Mouse (Mus musculus) heart, embryonic 16.5 days (tissue): ENCODE results near the gene Itgb7. TPM values are rescaled to one million over a fixed set of nuclear protein-coding genes. Genes with fewer than 3 reads are reported as not detected.
A peak's percentile ranks its signal among the peaks of the same experiment; 100 is the strongest.

Experiments
- ATAC-seq: fragments of 200-750 bp; cut with Nextera tagmentation; replicated peaks from 2 replicates; pipeline ENCODE4 v1.8.0; 2017; ENCODE audit warnings: moderate number of reproducible peaks; ENCODE audit not compliant: insufficient read depth, low FRiP score; ENCODE audit errors: extremely low read depth
- H3K27ac ChIP-seq: fragments of 300-500 bp; sonication (generic); 2 replicates; pipeline ENCODE4 v1.5.1; 2014; ENCODE audit warnings: mild to moderate bottlenecking, low read length, control low read depth, moderate library complexity
- H3K27me3 ChIP-seq: fragments of 300-500 bp; sonication (generic); 2 replicates; pipeline ENCODE4 v1.6.1; 2014; ENCODE audit warnings: low read length, mixed read lengths; ENCODE audit not compliant: control insufficient read depth, insufficient read depth
- H3K36me3 ChIP-seq: fragments of 300-500 bp; sonication (generic); 2 replicates; pipeline ENCODE4 v1.6.1; 2014; ENCODE audit not compliant: control insufficient read depth, insufficient read depth
- H3K4me1 ChIP-seq: fragments of 300-500 bp; sonication (generic); 2 replicates; pipeline ENCODE4 v1.6.1; 2014; ENCODE audit warnings: low read length, mixed read lengths; ENCODE audit not compliant: control insufficient read depth, insufficient read depth
- H3K4me2 ChIP-seq: fragments of 300-500 bp; sonication (generic); 2 replicates; pipeline ENCODE4 v1.6.1; 2014; ENCODE audit warnings: low read depth, mild to moderate bottlenecking, control low read depth, low read length
- H3K4me3 ChIP-seq: fragments of 300-500 bp; sonication (generic); 2 replicates; pipeline ENCODE4 v1.5.1; 2014; ENCODE audit warnings: mild to moderate bottlenecking, control low read depth, low read length
- H3K9ac ChIP-seq: fragments of 300-500 bp; sonication (generic); 2 replicates; pipeline ENCODE4 v1.6.1; 2014; ENCODE audit warnings: low read length, control low read depth
- H3K9me3 ChIP-seq: fragments of 300-500 bp; sonication (generic); replicated peaks from 2 replicates; pipeline ENCODE4 v1.6.1; 2016; ENCODE audit warnings: low read length; ENCODE audit not compliant: control insufficient read depth
- WGBS: fragments of 180-500 bp; shearing (Covaris S2); extraction: QIAGEN DNeasy Blood & Tissue Kit; methylation state at CpG from one replicate; pipeline ENCODE4 v1.1.7; 2014; 5-methylcytosine and 5-hydroxymethylcytosine counted together
- polyA plus RNA-seq: library from polyadenylated mRNA; unstranded; fragments of >200 nt; fragmentation: Nextera tagmentation; extraction: Ambion mirVana; gene quantifications from 2 replicates; pipeline ENCODE4 v1.2.1, GENCODE M21; 2015

Gene Itgb7
- polyA plus RNA-seq, 1 experiment from 2014 or later: 6.9 TPM

DNA sequence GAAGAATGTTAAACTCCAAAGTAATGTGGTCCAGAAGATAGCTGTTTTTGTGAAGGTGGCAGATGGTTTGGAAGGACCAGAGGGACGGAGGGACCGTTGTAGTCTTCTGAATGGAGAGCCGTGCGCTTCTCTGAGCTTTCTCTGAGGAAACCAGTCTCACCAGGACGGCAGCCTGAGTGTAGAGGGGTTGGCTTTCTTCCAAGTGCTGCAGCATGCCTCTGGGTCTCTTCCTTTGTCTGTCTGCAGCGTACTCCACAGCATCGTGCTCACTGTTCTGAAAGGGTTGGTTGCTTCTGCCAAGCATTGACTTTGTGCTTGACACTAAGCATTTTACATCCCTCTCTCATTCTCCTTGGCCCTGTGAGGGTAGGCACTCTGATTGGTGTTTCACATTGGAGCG is 26.0 kb downstream of the Itgb7 start:
- 33% methylated on average over 8 of the region's 8 CpGs for WGBS
- Histone ChIP-seq H3K4me3 (peak overlapping the region; percentile 78), H3K9me3 (no peaks in the 10 kb centered on the region), H3K27me3 (no peaks in the 10 kb centered on the region), H3K36me3 (peaks cover 41% of the 10 kb centered on the region), H3K4me2 (peak overlapping the region; percentile 77), H3K4me1 (peaks cover 30% of the 10 kb centered on the region), H3K9ac (peak overlapping the region; percentile 94; the same call in 1 of the 2 replicates), H3K27ac (no peak overlapping the region)
- no peak for ATAC-seq

DNA sequence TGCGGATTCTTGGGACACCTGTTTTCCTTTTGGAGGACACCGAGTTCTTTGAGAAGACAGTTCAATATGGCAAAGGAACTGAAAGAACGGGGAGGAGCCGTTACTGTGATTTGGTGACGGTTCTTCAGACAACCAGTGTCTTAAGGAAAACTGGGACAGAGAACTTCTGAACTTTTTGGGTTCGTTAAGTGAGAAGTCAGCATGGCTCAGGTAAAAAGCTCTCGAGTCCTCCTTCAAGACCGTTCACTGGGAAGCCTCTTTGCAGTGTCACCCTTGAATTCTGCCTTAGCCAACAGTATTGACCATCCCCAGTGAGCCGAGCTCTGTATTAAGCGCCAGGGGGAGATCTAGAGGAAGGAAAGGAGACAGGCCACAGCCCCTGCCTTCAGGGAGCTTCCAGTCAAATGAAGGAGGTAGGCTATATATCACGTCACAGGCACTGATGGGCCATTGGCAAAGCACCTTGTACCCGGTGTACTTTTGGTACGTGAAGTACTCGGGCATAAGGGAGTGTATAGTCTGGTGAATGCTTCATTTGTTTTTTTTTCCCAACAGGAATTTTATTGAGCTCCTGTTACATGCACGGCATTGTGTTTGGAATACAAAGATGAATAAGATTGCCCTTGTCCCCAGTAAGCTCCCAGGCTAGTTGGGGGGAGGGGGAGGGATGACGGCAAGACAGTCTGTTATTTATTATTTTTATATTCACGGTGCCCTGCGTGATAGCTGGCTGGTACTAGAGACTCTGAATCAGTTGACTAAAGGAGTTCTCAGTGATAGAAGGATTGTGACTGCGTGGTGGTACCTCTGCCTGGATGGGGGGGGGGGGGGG is 26.9 kb downstream of the Itgb7 start, which contains the start of gene Csad:
TSS of gene Csad (minus strand) at position 51 of the 832 bp plus-strand sequence.
- Histone ChIP-seq H3K27me3 (no peaks in the 10 kb centered on the region), H3K4me1 (peaks cover 30% of the 10 kb centered on the region), H3K4me3 (peak within 1 kb of the TSS; percentile 78), H3K9me3 (no peaks in the 10 kb centered on the region), H3K27ac (peak within 1 kb of the TSS; percentile 99), H3K36me3 (peaks cover 34% of the 10 kb centered on the region), H3K4me2 (peak within 1 kb of the TSS; percentile 77), H3K9ac (peak within 1 kb of the TSS; percentile 94)
- ATAC-seq: no peak
- WGBS: 59% methylated on average over 19 of the region's 19 CpGs

DNA sequence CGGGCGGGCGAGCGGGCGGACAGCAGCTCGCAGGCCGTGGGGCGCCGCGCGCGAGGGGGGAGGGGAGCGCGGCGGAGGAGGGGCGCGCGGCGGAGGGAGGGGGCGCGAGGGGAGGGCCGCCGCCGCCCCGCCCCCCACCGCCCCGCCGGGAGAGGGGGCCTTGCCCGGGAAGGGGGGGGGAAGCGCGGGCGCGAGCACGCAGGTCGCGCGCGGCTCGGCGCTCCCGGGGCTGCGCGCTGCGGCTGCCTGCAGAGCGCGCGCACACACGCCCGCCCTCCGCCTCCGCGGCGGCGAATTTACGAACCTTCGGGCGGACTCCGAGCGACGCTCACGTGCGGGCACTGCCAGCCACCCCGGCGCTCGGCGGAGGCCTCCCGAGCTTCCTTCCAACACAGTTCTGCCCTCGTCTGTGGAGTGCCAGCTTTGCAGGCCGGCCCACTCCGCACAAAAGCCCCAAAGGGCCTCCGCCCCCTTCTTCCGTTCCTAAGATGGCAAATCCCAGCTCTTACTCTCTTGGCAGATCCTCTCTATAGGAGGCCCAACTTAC is 27.8 kb downstream of the Itgb7 start:
- ATAC-seq: peak; percentile 32
- Histone ChIP-seq H3K4me3 (peak overlapping the region; percentile 78), H3K27me3 (no peaks in the 10 kb centered on the region), H3K9ac (peak overlapping the region; percentile 94), H3K4me1 (peaks cover 30% of the 10 kb centered on the region), H3K27ac (peak overlapping the region; percentile 99), H3K36me3 (peaks cover 26% of the 10 kb centered on the region), H3K4me2 (peak overlapping the region; percentile 77), H3K9me3 (no peaks in the 10 kb centered on the region)
- 0% methylated on average over 20 of the region's 72 CpGs for WGBS

- Histone ChIP-seq H3K27ac (peak within 1 kb of the TSS; percentile 99), H3K4me3 (peak within 1 kb of the TSS; percentile 78), H3K9ac (peak within 1 kb of the TSS; percentile 94), H3K27me3 (no peaks in the 10 kb centered on the region), H3K4me2 (peak within 1 kb of the TSS; percentile 77), H3K4me1 (peaks cover 29% of the 10 kb centered on the region), H3K9me3 (no peaks in the 10 kb centered on the region), H3K36me3 (peaks cover 19% of the 10 kb centered on the region)
- ATAC-seq: peak; percentile 98
- WGBS: under 1% methylated on average over 59 of the region's 68 CpGs
Measured at GRCm38 (mm10) chr15:102202971-102203834, 28.5 kb downstream of the Itgb7 start, which contains the start of gene Zfp740. TSS of gene Zfp740 (plus strand) at chr15:102203249.

GRCm38 (mm10) chr15:102198841-102199240 is 32.9 kb downstream of the Itgb7 start:
- peaks cover 6% of the 10 kb centered on the region for H3K4me1 ChIP-seq
- H3K36me3 ChIP-seq: no peaks in the 10 kb centered on the region
- 86% methylated on average over 4 of the region's 4 CpGs for WGBS
- no peak overlapping the region for H3K4me3 ChIP-seq
- no peaks in the 10 kb centered on the region for H3K9me3 ChIP-seq
- no peak overlapping the region for H3K27ac ChIP-seq
- H3K4me2 ChIP-seq: no peak overlapping the region
- no peak for ATAC-seq
- H3K27me3 ChIP-seq: no peaks in the 10 kb centered on the region
- no peak overlapping the region for H3K9ac ChIP-seq

GRCm38 (mm10) chr15:102195373-102195772 is 36.4 kb downstream of the Itgb7 start:
- H3K4me3 ChIP-seq: no peak overlapping the region
- WGBS: 71% methylated on average over 4 of the region's 4 CpGs

DNA sequence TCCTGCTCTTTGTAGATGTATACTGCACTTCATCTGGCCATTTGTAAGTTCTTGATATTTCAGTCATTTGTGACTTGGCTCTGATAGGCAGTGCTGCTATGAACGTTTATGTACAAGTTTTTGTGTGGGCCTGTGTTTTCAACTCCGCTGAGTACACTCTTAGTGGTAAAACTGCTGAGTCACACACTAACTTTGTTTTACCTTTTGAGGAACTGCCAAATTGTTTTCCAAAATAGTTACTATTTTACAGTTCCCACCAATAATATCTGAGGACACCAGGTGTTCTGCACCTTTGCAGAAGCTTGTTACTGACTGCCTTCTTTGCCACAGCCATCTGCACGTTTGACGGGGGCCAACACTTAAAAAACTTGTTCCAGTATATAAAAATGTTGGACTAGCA is 37.3 kb downstream of the Itgb7 start:
- WGBS: 77% methylated on average over 4 of the region's 4 CpGs
- no peak for ATAC-seq

More at GRCm38 (mm10) chr15:102195373-102195772, 36.4 kb downstream of the Itgb7 start:
- ATAC-seq: no peak
- no peak overlapping the region for H3K27ac ChIP-seq
- no peaks in the 10 kb centered on the region for H3K9me3 ChIP-seq
- H3K27me3 ChIP-seq: no peaks in the 10 kb centered on the region
- no peak overlapping the region for H3K9ac ChIP-seq
- H3K4me2 ChIP-seq: no peak overlapping the region
- no peaks in the 10 kb centered on the region for H3K36me3 ChIP-seq
- H3K4me1 ChIP-seq: no peaks in the 10 kb centered on the region

GRCm38 (mm10) chr15:102193652-102194051 is 38.1 kb downstream of the Itgb7 start:
- Histone ChIP-seq H3K36me3 (no peaks in the 10 kb centered on the region), H3K9me3 (no peaks in the 10 kb centered on the region), H3K27ac (no peak overlapping the region), H3K27me3 (no peaks in the 10 kb centered on the region), H3K4me2 (no peak overlapping the region), H3K4me1 (no peaks in the 10 kb centered on the region), H3K4me3 (no peak overlapping the region), H3K9ac (no peak overlapping the region)
- 83% methylated on average over 4 of the region's 4 CpGs for WGBS
- ATAC-seq: no peak

More for the DNA sequence above, 37.3 kb downstream of the Itgb7 start:
- no peak overlapping the region for H3K9ac ChIP-seq
- H3K4me2 ChIP-seq: no peak overlapping the region
- no peaks in the 10 kb centered on the region for H3K9me3 ChIP-seq
- H3K27ac ChIP-seq: no peak overlapping the region
- H3K36me3 ChIP-seq: no peaks in the 10 kb centered on the region
- H3K4me1 ChIP-seq: no peaks in the 10 kb centered on the region
- H3K27me3 ChIP-seq: no peaks in the 10 kb centered on the region
- no peak overlapping the region for H3K4me3 ChIP-seq
